9 mouse cellular contexts compared by ENCODE assay signal in the genomic region with DNA sequence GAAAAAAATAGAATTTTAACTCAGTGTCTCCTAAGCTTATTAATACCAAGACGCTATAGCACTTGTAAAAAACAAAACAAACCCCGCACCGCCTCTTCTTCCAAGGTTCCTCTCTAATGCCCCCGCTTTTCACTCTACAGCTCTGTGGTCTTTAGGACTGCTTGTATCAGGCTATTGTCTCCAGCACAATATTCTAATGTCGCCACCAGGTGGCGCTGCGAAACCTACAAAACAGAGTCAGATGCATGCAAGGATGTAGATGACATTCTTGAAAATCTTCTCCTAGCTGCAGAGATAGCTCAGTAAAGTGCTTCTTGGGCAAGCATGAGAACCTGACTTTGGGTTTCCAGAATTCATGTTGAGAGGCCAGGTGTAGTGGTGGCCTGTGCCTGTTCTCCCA.
A peak's percentile ranks its signal among the peaks of the same experiment; 100 is the strongest.
DNase-seq lines count a peak whose midpoint lies in the region; ATAC-seq lines count a peak whose summit lies in the region.
"Had no signal": no experiment of that assay in that cellular context is flagged by ENCODE, and none has a peak within 500 bp of the region (broad histone marks: within the 10 kb centered on the region; RNA-seq: fewer than 3 reads in every experiment).

No protein-coding gene starts in this region.

- H3K36me3 ChIP-seq in midbrain, embryonic 10.5 days, result no peaks in the 10 kb centered on the region

- WGBS in midbrain, embryonic 10.5 days, result 16% methylated on average over 7 of the region's 7 CpGs

- H3K4me1 ChIP-seq in midbrain, embryonic 10.5 days, result no peaks in the 10 kb centered on the region

- intact Hi-C loops in heart, postnatal 36 days (cut with DNase I), result no loop called here

- H3K9me3 ChIP-seq in midbrain, embryonic 10.5 days (replicated peaks), result peaks cover 13% of the 10 kb centered on the region

- H3K27me3 ChIP-seq in midbrain, embryonic 10.5 days (ENCODE audit: low read depth, poor library complexity, severe bottlenecking), result no peaks in the 10 kb centered on the region

- DNase-seq in CD4-positive, CD25-positive, alpha-beta regulatory T cell, adult 2 months (ENCODE audit: low read depth, low spot score), result peak; percentile 70
- DNase-seq in adrenal gland, postnatal 36 days, result peak; percentile 69 to 73
- peak; percentile 83 for DNase-seq in embryo, embryonic 9.5 days (ENCODE audit: extremely low spot score)
- DNase-seq in heart, postnatal 36 days, result peak; percentile 53 to 66
- peak; percentile 54 to 66 for DNase-seq in layer of hippocampus, postnatal 36 days
- DNase-seq in midbrain, embryonic 10.5 days (ENCODE audit: low spot score), result peak; percentile 85
- peak; percentile 7 to 51 for DNase-seq in spleen, postnatal 10 days (ENCODE audit: low spot score in 2 of 2)

- no peak overlapping the region for H3K27ac ChIP-seq in midbrain, embryonic 10.5 days (replicated peaks)
- H3K27ac ChIP-seq: macrophage had no signal

- no peak overlapping the region for H3K4me3 ChIP-seq in midbrain, embryonic 10.5 days

- no peak for ATAC-seq in CD4-positive, CD25-positive, alpha-beta regulatory T cell, adult 4 months

Comparison
In these comparisons a context has a peak if more than half of its experiments do, and no peak if none do; other contexts are left out.
1. DNase-seq: peak in every context shown above with its lines; median percentile 85 in midbrain, embryonic 10.5 days; 83 in embryo, embryonic 9.5 days; 71 in adrenal gland, postnatal 36 days; 70 in CD4-positive, CD25-positive, alpha-beta regulatory T cell, adult 2 months; 60 in layer of hippocampus, postnatal 36 days; 60 in heart, postnatal 36 days; 29 in spleen, postnatal 10 days.